Mouse (Mus musculus): ENCODE data around the gene Clip4. TPM values are rescaled to one million over a fixed set of nuclear protein-coding genes. Genes with fewer than 3 reads are reported as not detected.
A peak's percentile ranks its signal among the peaks of the same experiment; 100 is the strongest.

Gene Clip4
- polyA plus RNA-seq, 1 experiment from 2014 or later, result 8.8 TPM

- Histone ChIP-seq H3K4me3 (no peak overlapping the region), H3K9me3 (no peaks in the 10 kb centered on the region), H3K36me3 (0 out of 2 replicates have a peak, but pooled peaks cover 7% of the 10 kb centered on the region), H3K4me2 (replicated peaks) (no peak overlapping the region), H3K27ac (no peak overlapping the region), H3K27me3 (no peaks in the 10 kb centered on the region), H3K9ac (no peak overlapping the region), H3K4me1 (no peaks in the 10 kb centered on the region)
- 70% methylated on average over 4 of the region's 4 CpGs for WGBS
- ATAC-seq (ENCODE audit: insufficient number of reproducible peaks, insufficient read depth, low FRiP score, low TSS enrichment), result no peak
Measured at GRCm38 (mm10) chr17:71791622-71792021, 23.3 kb downstream of the Clip4 start.

- ATAC-seq (ENCODE audit: insufficient number of reproducible peaks, insufficient read depth, low FRiP score, low TSS enrichment), result no peak
- no peaks in the 10 kb centered on the region for H3K4me1 ChIP-seq
- 82% methylated on average over 15 of the region's 15 CpGs for WGBS
- H3K4me2 ChIP-seq (replicated peaks), result no peak overlapping the region
- H3K9me3 ChIP-seq, result no peaks in the 10 kb centered on the region
- no peaks in the 10 kb centered on the region for H3K27me3 ChIP-seq
- H3K27ac ChIP-seq, result no peak overlapping the region
- no peak overlapping the region for H3K4me3 ChIP-seq
- no peak overlapping the region for H3K9ac ChIP-seq
- 0 out of 2 replicates have a peak, but pooled peaks cover 7% of the 10 kb centered on the region for H3K36me3 ChIP-seq
Measured at GRCm38 (mm10) chr17:71795521-71796205, 27.4 kb downstream of the Clip4 start.

- H3K27me3 ChIP-seq, result no peaks in the 10 kb centered on the region
- peaks cover 11% of the 10 kb centered on the region; the same call in 1 of the 2 replicates for H3K36me3 ChIP-seq
- H3K4me1 ChIP-seq, result no peaks in the 10 kb centered on the region
- H3K9me3 ChIP-seq, result no peaks in the 10 kb centered on the region
- no peak overlapping the region for H3K27ac ChIP-seq
- 74% methylated on average over 6 of the region's 6 CpGs for WGBS
- ATAC-seq (ENCODE audit: insufficient number of reproducible peaks, insufficient read depth, low FRiP score, low TSS enrichment), result no peak
- no peak overlapping the region for H3K4me2 ChIP-seq (replicated peaks)
- H3K9ac ChIP-seq, result no peak overlapping the region
- H3K4me3 ChIP-seq, result no peak overlapping the region
Measured at GRCm38 (mm10) chr17:71803456-71803855, 35.2 kb downstream of the Clip4 start.

GRCm38 (mm10) chr17:71803876-71804275 is 35.6 kb downstream of the Clip4 start:
- Histone ChIP-seq H3K4me1 (no peaks in the 10 kb centered on the region), H3K4me2 (replicated peaks) (no peak overlapping the region), H3K4me3 (no peak overlapping the region), H3K36me3 (peaks cover 11% of the 10 kb centered on the region; the same call in 1 of the 2 replicates), H3K27ac (no peak overlapping the region), H3K9ac (no peak overlapping the region), H3K27me3 (no peaks in the 10 kb centered on the region), H3K9me3 (no peaks in the 10 kb centered on the region)
- ATAC-seq (ENCODE audit: insufficient number of reproducible peaks, insufficient read depth, low FRiP score, low TSS enrichment), result no peak
- WGBS, result 91% methylated on average over 4 of the region's 4 CpGs

- Histone ChIP-seq H3K4me1 (no peaks in the 10 kb centered on the region), H3K4me3 (no peak overlapping the region), H3K27ac (no peak overlapping the region), H3K4me2 (replicated peaks) (no peak overlapping the region), H3K9me3 (no peaks in the 10 kb centered on the region), H3K36me3 (peaks cover 5% of the 10 kb centered on the region; the same call in 1 of the 2 replicates), H3K27me3 (no peaks in the 10 kb centered on the region), H3K9ac (no peak overlapping the region)
- 49% methylated on average over 8 of the region's 8 CpGs for WGBS
- ATAC-seq (ENCODE audit: insufficient number of reproducible peaks, insufficient read depth, low FRiP score, low TSS enrichment), result 0 out of 2 replicates have a peak, but pooled peaks have one; percentile 28
Measured at GRCm38 (mm10) chr17:71811070-71811469, 42.8 kb downstream of the Clip4 start.

GRCm38 (mm10) chr17:71816136-71816864 is 48.0 kb downstream of the Clip4 start:
- Histone ChIP-seq H3K4me3 (no peak overlapping the region), H3K27ac (no peak overlapping the region), H3K36me3 (no peaks in the 10 kb centered on the region), H3K4me1 (no peaks in the 10 kb centered on the region), H3K9ac (no peak overlapping the region), H3K9me3 (no peaks in the 10 kb centered on the region), H3K27me3 (no peaks in the 10 kb centered on the region), H3K4me2 (replicated peaks) (no peak overlapping the region)
- no peak for ATAC-seq (ENCODE audit: insufficient number of reproducible peaks, insufficient read depth, low FRiP score, low TSS enrichment)
- 88% methylated on average over 8 of the region's 8 CpGs for WGBS

GRCm38 (mm10) chr17:71823622-71824306 is 55.5 kb downstream of the Clip4 start:
- H3K36me3 ChIP-seq, result no peaks in the 10 kb centered on the region

GRCm38 (mm10) chr17:71826603-71827002 is 58.3 kb downstream of the Clip4 start:
- H3K36me3 ChIP-seq, result no peaks in the 10 kb centered on the region
- no peak overlapping the region for H3K4me2 ChIP-seq (replicated peaks)
- H3K27ac ChIP-seq, result no peak overlapping the region
- no peaks in the 10 kb centered on the region for H3K4me1 ChIP-seq
- no peaks in the 10 kb centered on the region for H3K27me3 ChIP-seq
- H3K9me3 ChIP-seq, result no peaks in the 10 kb centered on the region
- WGBS, result 81% methylated on average over 3 of the region's 3 CpGs
- H3K9ac ChIP-seq, result no peak overlapping the region
- no peak overlapping the region for H3K4me3 ChIP-seq
- no peak for ATAC-seq (ENCODE audit: insufficient number of reproducible peaks, insufficient read depth, low FRiP score, low TSS enrichment)

More at GRCm38 (mm10) chr17:71823622-71824306, 55.5 kb downstream of the Clip4 start:
- Histone ChIP-seq H3K9ac (no peak overlapping the region), H3K27ac (no peak overlapping the region), H3K4me3 (no peak overlapping the region), H3K9me3 (no peaks in the 10 kb centered on the region), H3K4me2 (replicated peaks) (no peak overlapping the region), H3K4me1 (no peaks in the 10 kb centered on the region), H3K27me3 (no peaks in the 10 kb centered on the region)
- WGBS, result 80% methylated on average over 8 of the region's 8 CpGs
- no peak for ATAC-seq (ENCODE audit: insufficient number of reproducible peaks, insufficient read depth, low FRiP score, low TSS enrichment)

- WGBS, result 70% methylated on average over 8 of the region's 8 CpGs
- ATAC-seq (ENCODE audit: insufficient number of reproducible peaks, insufficient read depth, low FRiP score, low TSS enrichment), result no peak
- Histone ChIP-seq H3K27me3 (no peaks in the 10 kb centered on the region), H3K4me3 (no peak overlapping the region), H3K4me1 (no peaks in the 10 kb centered on the region), H3K27ac (no peak overlapping the region), H3K36me3 (no peaks in the 10 kb centered on the region), H3K4me2 (replicated peaks) (no peak overlapping the region), H3K9me3 (no peaks in the 10 kb centered on the region), H3K9ac (no peak overlapping the region)
Measured at GRCm38 (mm10) chr17:71827627-71828026, 59.4 kb downstream of the Clip4 start.

GRCm38 (mm10) chr17:71828647-71829414 is 60.6 kb downstream of the Clip4 start:
- no peak overlapping the region for H3K4me2 ChIP-seq (replicated peaks)
- H3K36me3 ChIP-seq, result no peaks in the 10 kb centered on the region
- WGBS, result 65% methylated on average over 12 of the region's 12 CpGs
- no peaks in the 10 kb centered on the region for H3K9me3 ChIP-seq
- H3K27ac ChIP-seq, result no peak overlapping the region
- no peak overlapping the region for H3K4me3 ChIP-seq
- H3K9ac ChIP-seq, result no peak overlapping the region
- no peaks in the 10 kb centered on the region for H3K27me3 ChIP-seq
- no peaks in the 10 kb centered on the region for H3K4me1 ChIP-seq
- ATAC-seq (ENCODE audit: insufficient number of reproducible peaks, insufficient read depth, low FRiP score, low TSS enrichment), result 0 out of 2 replicates have a peak, but pooled peaks have one; percentile 8

- 80% methylated on average over 3 of the region's 3 CpGs for WGBS
- no peaks in the 10 kb centered on the region for H3K27me3 ChIP-seq
Measured at GRCm38 (mm10) chr17:71831960-71832359, 63.7 kb downstream of the Clip4 start.

More at GRCm38 (mm10) chr17:71831960-71832359, 63.7 kb downstream of the Clip4 start:
- H3K4me1 ChIP-seq, result no peaks in the 10 kb centered on the region
- no peaks in the 10 kb centered on the region for H3K36me3 ChIP-seq
- H3K27ac ChIP-seq, result no peak overlapping the region
- ATAC-seq (ENCODE audit: insufficient number of reproducible peaks, insufficient read depth, low FRiP score, low TSS enrichment), result no peak
- H3K9me3 ChIP-seq, result no peaks in the 10 kb centered on the region
- no peak overlapping the region for H3K4me3 ChIP-seq
- no peak overlapping the region for H3K4me2 ChIP-seq (replicated peaks)
- H3K9ac ChIP-seq, result no peak overlapping the region

All from embryonic facial prominence, embryonic 12.5 days (tissue).